Mouse (Mus musculus) spleen, adult 10 weeks (tissue): Measurements from ENCODE around the gene Slit3. TPM values are rescaled to one million over a fixed set of nuclear protein-coding genes. Genes with fewer than 3 reads are reported as not detected.

Source experiments
- polyA plus RNA-seq: library from polyadenylated mRNA; stranded (reverse); fragments of 350-450 nt; fragmentation: Illumina TruSeq; extraction: RNeasy Lipid Tissue Mini Kit (QIAGEN cat#74804); gene quantifications from one replicate; pipeline ENCODE4 v1.2.3, GENCODE M21; 2015; ENCODE audit warnings: low replicate concordance; ENCODE audit not compliant: insufficient read depth

The Slit3 gene
- 1.6 TPM for polyA plus RNA-seq

GRCm38 (mm10) chr11:35120894-35121610 lies at the start of gene Slit3:
TSS of gene Slit3 (plus strand) at chr11:35121224.

